Mouse (Mus musculus): ENCODE measurements around the gene Tecpr2. TPM values are rescaled to one million over a fixed set of nuclear protein-coding genes. Genes with fewer than 3 reads are reported as not detected.

Tecpr2 gene
- total RNA-seq (2023), result 7.0 TPM

DNA sequence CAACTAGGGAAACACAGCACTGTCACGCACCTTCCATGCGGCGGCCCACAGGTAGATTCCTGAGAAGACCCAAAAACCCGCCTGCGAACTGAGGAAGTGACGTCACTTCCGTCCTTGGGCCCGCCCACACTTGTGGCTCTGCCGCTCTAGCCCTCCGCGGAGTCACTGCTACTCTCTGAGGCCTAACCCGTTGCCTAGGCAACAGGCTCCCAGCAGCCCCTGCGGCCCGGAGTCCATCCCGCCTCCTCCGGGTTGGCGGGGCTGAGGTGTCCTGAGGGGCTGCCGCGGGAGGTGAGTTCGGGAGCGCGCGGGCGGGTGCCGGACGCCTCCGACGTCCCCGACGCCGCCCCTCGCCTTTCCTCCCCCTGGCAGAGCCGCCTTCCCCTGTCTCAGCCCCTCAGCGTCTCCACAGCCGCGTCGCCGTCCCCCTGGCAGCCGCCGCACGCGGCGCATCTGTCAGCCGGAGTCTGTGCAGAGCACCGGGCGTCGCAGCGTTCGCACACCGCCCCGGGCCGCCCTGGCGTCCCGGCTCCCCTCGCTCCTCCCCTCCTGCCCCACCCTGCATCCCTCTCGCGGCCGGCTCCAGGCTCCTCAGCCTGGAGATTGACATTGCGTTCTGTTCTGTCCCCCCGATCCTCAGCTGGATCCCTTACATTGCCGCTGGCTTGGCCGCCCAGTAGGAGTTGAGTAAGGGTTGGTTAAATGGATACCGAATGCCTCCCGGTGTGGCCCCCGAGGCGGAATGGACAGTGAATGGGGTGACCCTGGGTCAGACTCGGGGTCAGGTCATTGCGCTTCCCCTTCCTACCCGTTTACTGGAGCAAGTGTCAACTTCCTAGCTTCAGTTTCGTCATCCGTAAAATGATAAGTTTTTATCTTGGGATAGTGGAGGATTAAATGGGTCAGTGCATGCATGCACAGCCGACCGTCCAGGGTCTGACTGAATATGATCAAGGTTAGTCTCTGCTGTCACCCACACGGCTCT is at the start of gene Tecpr2, which contains the start of gene Cinp:
TSS of gene Tecpr2 (plus strand) at position 229 of the 985 bp plus-strand sequence.
TSS of gene Cinp (minus strand) at position 110 of the 985 bp plus-strand sequence.

GRCm38 (mm10) chr12:110840348-110841198 is 48.5 kb upstream of the Tecpr2 start, which contains the start of gene Mok:
Gene Mok (minus strand): TSS chr12:110840939.

GRCm38 (mm10) chr12:110850010-110850928 is 38.8 kb upstream of the Tecpr2 start, which contains the start of gene Zfp839:
Gene Zfp839 (plus strand): TSS chr12:110850253.

GRCm38 (mm10) chr12:110978607-110979406 is 89.7 kb downstream of the Tecpr2 start, which contains the start of gene Ankrd9:
Gene Ankrd9 (minus strand): TSS chr12:110979040.

Other genes with a start within 250 kb of the Tecpr2 start
- 0.95 TPM for gene 1700001K19Rik, start 206.6 kb upstream of the Tecpr2 start, total RNA-seq (2023)
- gene Hsp90aa1, start 186.5 kb upstream of the Tecpr2 start, total RNA-seq (2023), result 357 TPM
- 75.5 TPM for gene Wdr20, start 151.3 kb upstream of the Tecpr2 start, total RNA-seq (2023)
- gene Mok, start 48.3 kb upstream of the Tecpr2 start, total RNA-seq (2023), result not detected
- 3.7 TPM for gene Zfp839, start 39.0 kb upstream of the Tecpr2 start, total RNA-seq (2023)
- 28.0 TPM for gene Cinp, start 119 bp upstream of the Tecpr2 start, total RNA-seq (2023)
- gene Ankrd9, start 89.8 kb downstream of the Tecpr2 start, total RNA-seq (2023), result 3.7 TPM
- 46.8 TPM for gene Rcor1, start 150.1 kb downstream of the Tecpr2 start, total RNA-seq (2023)

Measured in CD8-positive naive resting alpha-beta T cell, adult 57 days (primary cell).